Mouse (Mus musculus): ENCODE results near the gene Pam16. TPM values are rescaled to one million over a fixed set of nuclear protein-coding genes. Genes with fewer than 3 reads are reported as not detected.

Pam16 gene
- polyA plus RNA-seq, 1 experiment from 2014 or later = 116 TPM

DNA sequence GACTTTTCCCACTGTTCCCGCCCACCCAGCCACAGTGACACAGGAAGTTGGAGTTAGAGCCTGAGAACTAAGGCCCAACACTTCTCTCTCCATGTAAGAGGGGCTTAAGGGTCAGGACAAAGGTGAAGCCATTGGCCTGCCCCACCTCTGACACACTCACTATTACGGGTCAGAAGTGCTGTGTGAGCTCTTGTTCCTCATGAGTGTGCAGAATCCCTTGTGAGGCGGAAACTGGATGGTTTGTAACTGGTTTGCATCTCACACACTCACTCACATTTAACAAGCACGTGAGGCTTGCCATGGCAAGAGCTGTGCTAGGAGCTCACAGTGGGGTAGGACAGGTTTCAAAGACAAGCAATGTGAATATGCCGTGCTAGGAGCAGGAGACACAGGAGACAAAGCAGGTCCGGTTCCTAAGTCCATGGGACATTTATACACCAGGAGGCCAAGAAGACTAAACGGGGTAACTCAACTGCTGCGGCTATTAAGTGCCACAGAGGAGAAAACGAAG lies 31.8 kb upstream of the Pam16 start:
- no peaks in the 10 kb centered on the region for H3K9me3 ChIP-seq (ENCODE audit: control insufficient read depth, low read length)
- H3K27me3 ChIP-seq (replicated peaks; ENCODE audit: control insufficient read depth, insufficient read depth, low read length) = no peaks in the 10 kb centered on the region
- H3K27ac ChIP-seq (ENCODE audit: low read depth, low read length) = peak overlapping the region; percentile 49
- peaks cover 21% of the 10 kb centered on the region for H3K4me1 ChIP-seq (replicated peaks; ENCODE audit: control insufficient read depth, insufficient read depth, low read length)
- no peak for DNase-seq (ENCODE audit: low spot score)
- no peak overlapping the region for H3K9ac ChIP-seq (ENCODE audit: low read depth, low read length)
- ATAC-seq (replicated peaks; ENCODE audit: low FRiP score) = no peak
- WGBS = 75% methylated on average over 9 of the region's 9 CpGs
- H3K4me3 ChIP-seq (ENCODE audit: low read depth, low read length) = no peak overlapping the region
- peaks cover 11% of the 10 kb centered on the region for H3K36me3 ChIP-seq (ENCODE audit: control insufficient read depth, insufficient read depth, low read length)
- no peak overlapping the region for H3K4me2 ChIP-seq

DNA sequence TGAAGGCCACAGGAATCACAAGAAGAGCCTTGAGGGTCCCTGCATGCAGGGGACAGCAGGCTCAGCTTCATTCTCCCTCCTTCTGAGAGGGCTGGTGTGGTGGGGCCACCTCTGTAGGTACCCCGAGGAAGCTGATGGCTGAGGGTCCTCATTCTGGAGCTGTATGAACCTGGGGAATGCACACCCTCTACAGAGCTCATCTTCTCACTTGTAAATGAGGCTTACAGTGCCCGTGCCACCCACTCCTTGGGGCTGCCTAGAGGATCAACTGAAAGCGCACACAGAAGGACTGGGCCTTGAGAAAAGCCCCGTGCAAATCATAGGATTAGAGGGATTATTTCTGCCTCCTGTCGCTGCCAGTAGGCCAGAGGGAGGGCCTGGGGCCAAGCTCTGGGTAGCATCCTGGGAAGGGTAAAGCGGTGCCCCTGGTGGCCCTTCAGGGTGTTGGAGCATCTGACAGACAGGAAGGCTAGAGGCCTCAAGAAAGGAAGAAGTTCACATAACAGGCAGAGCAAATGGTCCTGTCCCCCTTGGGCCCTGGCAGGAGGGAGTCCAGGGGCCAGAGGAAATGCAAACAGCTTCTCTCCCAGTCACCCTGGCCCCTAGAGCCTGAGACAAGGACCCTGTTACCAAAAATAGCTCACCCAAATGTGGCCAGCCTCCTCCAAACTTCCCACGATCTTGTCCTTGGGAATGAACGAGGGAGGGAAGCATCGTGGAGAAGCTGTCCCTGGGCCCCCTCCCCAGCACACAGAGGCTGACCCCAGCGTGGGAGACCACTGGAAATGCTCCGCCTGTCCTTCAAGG lies 31.2 kb upstream of the Pam16 start:
- Histone ChIP-seq H3K9ac (ENCODE audit: low read depth, low read length) (0 out of 2 replicates have a peak overlapping the region, but pooled peaks have one; percentile 12), H3K4me2 (no peak overlapping the region)
- no peak for ATAC-seq (replicated peaks; ENCODE audit: low FRiP score)

DNA sequence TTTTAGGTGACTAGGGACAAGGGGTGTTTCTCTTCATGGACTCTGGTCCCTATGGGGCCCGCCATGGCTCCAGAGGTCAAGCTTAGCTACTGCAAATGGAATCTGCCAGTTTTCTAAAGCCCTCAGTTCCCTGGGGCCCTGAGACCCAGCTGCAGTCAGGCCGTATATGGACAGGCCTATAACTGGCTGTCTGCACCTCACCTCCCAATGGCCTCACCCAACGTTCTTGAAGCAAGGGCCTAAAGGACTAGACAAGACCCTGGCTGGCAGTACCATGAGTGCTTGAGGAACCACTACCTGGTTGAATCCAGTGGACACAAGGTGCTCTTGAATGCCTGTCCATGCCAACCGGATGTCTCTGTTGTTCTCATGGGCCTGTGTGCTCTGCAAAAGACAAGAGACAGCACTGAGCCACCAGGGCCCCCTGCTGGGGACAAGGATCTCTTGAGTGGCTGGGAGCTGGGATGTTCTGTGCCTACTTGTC lies 30.5 kb upstream of the Pam16 start:
- Histone ChIP-seq H3K27me3 (replicated peaks; ENCODE audit: control insufficient read depth, insufficient read depth, low read length) (no peaks in the 10 kb centered on the region), H3K9ac (ENCODE audit: low read depth, low read length) (no peak overlapping the region), H3K36me3 (ENCODE audit: control insufficient read depth, insufficient read depth, low read length) (peaks cover 4% of the 10 kb centered on the region; the same call in 1 of the 2 replicates), H3K4me1 (replicated peaks; ENCODE audit: control insufficient read depth, insufficient read depth, low read length) (peaks cover 21% of the 10 kb centered on the region), H3K4me2 (no peak overlapping the region), H3K4me3 (ENCODE audit: low read depth, low read length) (no peak overlapping the region), H3K9me3 (ENCODE audit: control insufficient read depth, low read length) (no peaks in the 10 kb centered on the region), H3K27ac (ENCODE audit: low read depth, low read length) (peak overlapping the region; percentile 15; the same call in 1 of the 2 replicates)
- WGBS = 79% methylated on average over 4 of the region's 4 CpGs
- DNase-seq (ENCODE audit: low spot score) (no peak), ATAC-seq (replicated peaks; ENCODE audit: low FRiP score) (no peak)

More for the DNA sequence above, 31.2 kb upstream of the Pam16 start:
- Histone ChIP-seq H3K9me3 (ENCODE audit: control insufficient read depth, low read length) (no peaks in the 10 kb centered on the region), H3K36me3 (ENCODE audit: control insufficient read depth, insufficient read depth, low read length) (peaks cover 7% of the 10 kb centered on the region; the same call in 1 of the 2 replicates), H3K27me3 (replicated peaks; ENCODE audit: control insufficient read depth, insufficient read depth, low read length) (no peaks in the 10 kb centered on the region), H3K27ac (ENCODE audit: low read depth, low read length) (peak overlapping the region; percentile 49; the same call in 1 of the 2 replicates), H3K4me3 (ENCODE audit: low read depth, low read length) (no peak overlapping the region), H3K4me1 (replicated peaks; ENCODE audit: control insufficient read depth, insufficient read depth, low read length) (peaks cover 21% of the 10 kb centered on the region)
- no peak for DNase-seq (ENCODE audit: low spot score)
- WGBS = 31% methylated on average over 11 of the region's 11 CpGs

DNA sequence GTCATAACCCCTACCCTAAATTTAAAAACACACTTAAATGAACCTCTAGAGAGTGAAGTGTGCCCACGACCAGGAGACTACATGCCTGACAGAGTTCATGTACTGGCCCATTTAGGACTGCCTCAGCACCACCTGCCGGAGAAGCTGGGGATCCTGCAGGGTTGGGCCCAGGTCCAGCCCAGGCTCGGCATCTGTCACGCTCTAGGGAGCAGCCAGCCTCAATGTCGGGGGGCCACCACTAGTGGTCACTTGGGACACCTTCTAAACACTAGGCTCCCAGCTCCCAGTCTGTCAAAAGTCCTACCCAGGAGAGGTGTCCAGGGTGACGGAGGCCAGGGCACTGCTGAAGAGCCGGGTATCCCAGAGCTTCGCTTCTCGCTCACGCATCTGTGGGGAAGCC lies 29.9 kb upstream of the Pam16 start:
- H3K9ac ChIP-seq (ENCODE audit: low read depth, low read length) = no peak overlapping the region
- H3K4me3 ChIP-seq (ENCODE audit: low read depth, low read length) = no peak overlapping the region
- H3K4me2 ChIP-seq = no peak overlapping the region
- H3K36me3 ChIP-seq (ENCODE audit: control insufficient read depth, insufficient read depth, low read length) = peaks cover 8% of the 10 kb centered on the region
- DNase-seq (ENCODE audit: low spot score) = no peak
- no peaks in the 10 kb centered on the region for H3K27me3 ChIP-seq (replicated peaks; ENCODE audit: control insufficient read depth, insufficient read depth, low read length)
- H3K27ac ChIP-seq (ENCODE audit: low read depth, low read length) = no peak overlapping the region
- 87% methylated on average over 10 of the region's 10 CpGs for WGBS
- H3K9me3 ChIP-seq (ENCODE audit: control insufficient read depth, low read length) = no peaks in the 10 kb centered on the region
- H3K4me1 ChIP-seq (replicated peaks; ENCODE audit: control insufficient read depth, insufficient read depth, low read length) = peaks cover 21% of the 10 kb centered on the region
- no peak for ATAC-seq (replicated peaks; ENCODE audit: low FRiP score)

DNA sequence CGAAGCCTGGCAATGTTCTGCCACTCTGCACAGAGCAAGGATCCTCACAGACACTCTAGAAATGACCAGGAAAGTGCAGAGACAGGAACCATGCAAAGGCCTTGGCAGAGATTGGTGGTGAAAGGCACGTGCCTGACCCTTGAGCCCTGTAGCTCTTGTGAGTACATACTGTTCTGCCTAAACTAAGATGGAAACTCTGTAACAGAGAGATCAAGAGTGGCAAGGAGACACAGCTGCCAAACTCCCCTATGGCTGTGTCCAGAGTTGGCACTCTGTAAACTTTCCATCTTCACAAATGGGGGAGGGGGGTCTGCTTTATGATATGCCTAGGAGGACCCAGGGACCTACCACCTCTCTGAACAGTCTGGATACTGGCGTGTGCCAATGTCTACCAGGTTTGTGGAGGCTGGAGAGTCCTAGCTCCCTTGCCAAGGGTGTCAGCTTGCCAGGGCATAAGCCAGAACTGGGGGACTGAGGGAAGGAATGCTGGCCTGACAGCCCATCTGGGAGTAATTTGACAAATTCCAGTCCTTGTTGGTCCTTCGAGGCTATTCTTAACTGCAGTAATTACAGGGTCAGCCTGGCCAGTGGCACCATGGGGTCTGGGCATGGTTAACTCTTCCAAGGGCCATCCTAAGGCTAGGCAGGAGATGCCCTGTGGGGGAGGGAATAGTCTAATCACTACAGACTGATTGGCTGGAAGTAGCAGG lies 28.1 kb upstream of the Pam16 start:
- DNase-seq (ENCODE audit: low spot score) (no peak), ATAC-seq (replicated peaks; ENCODE audit: low FRiP score) (no peak)
- no peak overlapping the region for H3K4me2 ChIP-seq
- H3K4me1 ChIP-seq (replicated peaks; ENCODE audit: control insufficient read depth, insufficient read depth, low read length) = peaks cover 18% of the 10 kb centered on the region
- no peaks in the 10 kb centered on the region for H3K27me3 ChIP-seq (replicated peaks; ENCODE audit: control insufficient read depth, insufficient read depth, low read length)
- H3K36me3 ChIP-seq (ENCODE audit: control insufficient read depth, insufficient read depth, low read length) = peaks cover 18% of the 10 kb centered on the region
- no peak overlapping the region for H3K4me3 ChIP-seq (ENCODE audit: low read depth, low read length)
- no peak overlapping the region for H3K27ac ChIP-seq (ENCODE audit: low read depth, low read length)
- H3K9ac ChIP-seq (ENCODE audit: low read depth, low read length) = no peak overlapping the region
- no peaks in the 10 kb centered on the region for H3K9me3 ChIP-seq (ENCODE audit: control insufficient read depth, low read length)
- WGBS = 72% methylated on average over 4 of the region's 4 CpGs

DNA sequence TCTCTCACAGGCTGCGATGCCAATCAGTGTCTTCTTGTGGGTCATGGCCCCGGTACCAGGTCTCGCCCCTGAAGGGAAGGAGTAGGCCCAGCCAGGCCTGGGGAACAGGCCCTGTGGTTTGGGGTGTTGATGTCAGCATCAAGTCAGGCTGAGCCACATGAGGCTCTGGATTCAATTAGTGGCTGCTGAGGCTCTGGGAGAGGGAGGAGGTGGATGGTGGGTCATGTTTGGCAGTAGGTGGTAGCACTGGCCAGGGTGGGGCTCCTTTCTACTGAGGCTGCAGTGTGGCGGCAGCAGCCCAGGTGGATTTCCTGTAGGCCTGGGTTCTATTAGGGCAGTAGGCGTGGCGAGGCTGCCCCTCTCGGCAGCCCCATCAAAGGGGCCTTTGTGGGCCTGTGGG lies 26.8 kb upstream of the Pam16 start:
- DNase-seq (ENCODE audit: low spot score) (no peak), ATAC-seq (replicated peaks; ENCODE audit: low FRiP score) (no peak)
- H3K9me3 ChIP-seq (ENCODE audit: control insufficient read depth, low read length) = no peaks in the 10 kb centered on the region
- H3K4me3 ChIP-seq (ENCODE audit: low read depth, low read length) = no peak overlapping the region
- peaks cover 17% of the 10 kb centered on the region for H3K4me1 ChIP-seq (replicated peaks; ENCODE audit: control insufficient read depth, insufficient read depth, low read length)
- WGBS = 81% methylated on average over 7 of the region's 7 CpGs
- peaks cover 20% of the 10 kb centered on the region for H3K36me3 ChIP-seq (ENCODE audit: control insufficient read depth, insufficient read depth, low read length)
- H3K27ac ChIP-seq (ENCODE audit: low read depth, low read length) = no peak overlapping the region
- H3K27me3 ChIP-seq (replicated peaks; ENCODE audit: control insufficient read depth, insufficient read depth, low read length) = no peaks in the 10 kb centered on the region
- H3K4me2 ChIP-seq = no peak overlapping the region
- no peak overlapping the region for H3K9ac ChIP-seq (ENCODE audit: low read depth, low read length)

DNA sequence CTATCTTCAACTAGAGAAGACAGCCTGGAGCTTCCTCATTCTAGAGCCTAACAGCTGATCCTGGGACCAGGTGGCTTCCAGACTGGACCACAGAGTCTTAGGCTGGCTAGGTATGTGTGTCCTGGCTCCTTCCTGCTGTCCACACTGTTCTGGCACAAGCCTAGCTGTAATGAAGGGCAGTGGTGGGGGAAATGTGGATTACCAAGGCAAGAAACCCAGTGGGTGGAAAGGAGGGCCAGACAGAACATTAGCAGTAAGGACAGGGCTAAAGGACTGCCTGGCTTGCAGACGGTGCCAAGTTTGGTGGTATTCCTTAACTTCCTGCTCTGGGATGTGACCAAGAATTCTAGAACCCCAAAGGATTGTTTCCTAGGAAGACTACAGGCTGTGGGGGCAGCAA lies 26.3 kb upstream of the Pam16 start:
- WGBS = 82% methylated on average over 1 of the region's 1 CpGs
- no peak for ATAC-seq (replicated peaks; ENCODE audit: low FRiP score)
- no peak overlapping the region for H3K4me3 ChIP-seq (ENCODE audit: low read depth, low read length)
- no peaks in the 10 kb centered on the region for H3K27me3 ChIP-seq (replicated peaks; ENCODE audit: control insufficient read depth, insufficient read depth, low read length)
- peaks cover 12% of the 10 kb centered on the region for H3K4me1 ChIP-seq (replicated peaks; ENCODE audit: control insufficient read depth, insufficient read depth, low read length)
- no peak overlapping the region for H3K9ac ChIP-seq (ENCODE audit: low read depth, low read length)
- peaks cover 20% of the 10 kb centered on the region for H3K36me3 ChIP-seq (ENCODE audit: control insufficient read depth, insufficient read depth, low read length)
- H3K9me3 ChIP-seq (ENCODE audit: control insufficient read depth, low read length) = no peaks in the 10 kb centered on the region
- H3K27ac ChIP-seq (ENCODE audit: low read depth, low read length) = no peak overlapping the region
- no peak overlapping the region for H3K4me2 ChIP-seq
- DNase-seq (ENCODE audit: low spot score) = no peak

DNA sequence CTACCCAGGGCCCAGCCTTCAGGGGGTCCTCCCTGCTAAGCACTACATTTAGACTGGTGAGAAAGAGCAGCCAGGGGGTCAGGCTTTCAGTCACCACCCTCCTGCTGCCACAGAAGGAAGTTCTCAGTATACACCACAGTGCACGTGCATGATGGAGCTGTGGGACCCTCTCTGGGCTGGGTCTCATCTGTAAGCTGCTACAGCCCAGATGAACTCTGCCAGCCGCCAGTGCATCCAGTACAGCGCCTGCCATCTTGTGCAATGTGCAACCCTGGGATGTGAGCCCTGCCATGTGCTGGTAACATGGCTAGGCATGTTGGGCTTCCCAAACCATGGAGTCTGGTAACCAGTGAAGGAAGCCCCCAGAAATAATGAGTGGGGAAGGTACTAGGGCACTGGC lies 25.4 kb upstream of the Pam16 start:
- no peaks in the 10 kb centered on the region for H3K9me3 ChIP-seq (ENCODE audit: control insufficient read depth, low read length)
- DNase-seq (ENCODE audit: low spot score) (no peak), ATAC-seq (replicated peaks; ENCODE audit: low FRiP score) (no peak)
- peaks cover 7% of the 10 kb centered on the region; the same call in 1 of the 2 replicates for H3K4me1 ChIP-seq (replicated peaks; ENCODE audit: control insufficient read depth, insufficient read depth, low read length)
- no peak overlapping the region for H3K4me2 ChIP-seq
- no peaks in the 10 kb centered on the region for H3K27me3 ChIP-seq (replicated peaks; ENCODE audit: control insufficient read depth, insufficient read depth, low read length)
- H3K27ac ChIP-seq (ENCODE audit: low read depth, low read length) = no peak overlapping the region
- 90% methylated on average over 3 of the region's 3 CpGs for WGBS
- no peak overlapping the region for H3K4me3 ChIP-seq (ENCODE audit: low read depth, low read length)
- H3K9ac ChIP-seq (ENCODE audit: low read depth, low read length) = no peak overlapping the region
- H3K36me3 ChIP-seq (ENCODE audit: control insufficient read depth, insufficient read depth, low read length) = peaks cover 17% of the 10 kb centered on the region

Measured in liver, embryonic 11.5 days (tissue).